Mouse (Mus musculus) left cerebral cortex, postnatal 14 days (tissue): ENCODE data around the gene Ube2dnl2. TPM values are rescaled to one million over a fixed set of nuclear protein-coding genes. Genes with fewer than 3 reads are reported as not detected.

Source experiments
- DNase-seq, 2 experiments: peaks; one replicate each; pipeline ENCODE4 v3.0.0; 2021 to 2022; ENCODE audit warnings: low spot score in 2 of 2, mixed read lengths in 1 of 2
- intact Hi-C: fragments of 180-260 bp; cut with DNase I; formaldehyde crosslinking; loops from one replicate; pipeline ENCODE4 v1.15.1; 2025
- long read RNA-seq, 2 experiments: library from polyadenylated mRNA; stranded (forward); transcript quantifications; one replicate each; pipeline ENCODE4 v2.0.0; 2021
- total RNA-seq, 2 experiments: library from RNA; stranded (reverse); gene quantifications; 2 replicates each; pipeline ENCODE4 v1.2.3; 2021

Gene Ube2dnl2
- not detected for total RNA-seq
- long read RNA-seq, experiment 1 = 0 reads
- long read RNA-seq, experiment 2 = 0 reads

GRCm38 (mm10) chrX:114907282-114907681 is at the start of gene Ube2dnl2:
Gene Ube2dnl2, plus strand, starts transcription at chrX:114907582.
- intact Hi-C loops = no loop called here
- no peak for DNase-seq

GRCm38 (mm10) chrX:114895489-114895888 is 11.9 kb upstream of the Ube2dnl2 start:
- DNase-seq = no peak
- intact Hi-C loops = no loop called here

- DNase-seq = no peak
- intact Hi-C loops = no loop called here
Observed at GRCm38 (mm10) chrX:114897506-114897905, 9.9 kb upstream of the Ube2dnl2 start.

GRCm38 (mm10) chrX:114903391-114903790 is 4.0 kb upstream of the Ube2dnl2 start:
- intact Hi-C loops = no loop called here

GRCm38 (mm10) chrX:114904712-114905111 is 2.7 kb upstream of the Ube2dnl2 start, which contains the start of gene Ube2dnl1:
Gene Ube2dnl1, plus strand, starts transcription at chrX:114905012.
- no peak for DNase-seq
- intact Hi-C loops = no loop called here

More at GRCm38 (mm10) chrX:114903391-114903790, 4.0 kb upstream of the Ube2dnl2 start:
- no peak for DNase-seq

- intact Hi-C loops = no loop called here
Observed at GRCm38 (mm10) chrX:114955066-114955465, 47.7 kb downstream of the Ube2dnl2 start.

More at GRCm38 (mm10) chrX:114955066-114955465, 47.7 kb downstream of the Ube2dnl2 start:
- DNase-seq = no peak

Other genes with a start within 250 kb of the Ube2dnl2 start
- gene Ube2dnl1, start 2.6 kb upstream of the Ube2dnl2 start, total RNA-seq = not detected